Mouse (Mus musculus) lung, postnatal 25 days (tissue): ENCODE results near the gene Zfp628.
"Not testable (repeated sequence)": the region's sequence is repeated elsewhere in the genome, so short reads cannot be mapped to it uniquely, and the experiment has no call there.

Source experiments
- DNase-seq: peaks from one replicate; pipeline ENCODE4 v3.0.0; 2022; ENCODE audit warnings: low spot score

Zfp628 gene

DNA sequence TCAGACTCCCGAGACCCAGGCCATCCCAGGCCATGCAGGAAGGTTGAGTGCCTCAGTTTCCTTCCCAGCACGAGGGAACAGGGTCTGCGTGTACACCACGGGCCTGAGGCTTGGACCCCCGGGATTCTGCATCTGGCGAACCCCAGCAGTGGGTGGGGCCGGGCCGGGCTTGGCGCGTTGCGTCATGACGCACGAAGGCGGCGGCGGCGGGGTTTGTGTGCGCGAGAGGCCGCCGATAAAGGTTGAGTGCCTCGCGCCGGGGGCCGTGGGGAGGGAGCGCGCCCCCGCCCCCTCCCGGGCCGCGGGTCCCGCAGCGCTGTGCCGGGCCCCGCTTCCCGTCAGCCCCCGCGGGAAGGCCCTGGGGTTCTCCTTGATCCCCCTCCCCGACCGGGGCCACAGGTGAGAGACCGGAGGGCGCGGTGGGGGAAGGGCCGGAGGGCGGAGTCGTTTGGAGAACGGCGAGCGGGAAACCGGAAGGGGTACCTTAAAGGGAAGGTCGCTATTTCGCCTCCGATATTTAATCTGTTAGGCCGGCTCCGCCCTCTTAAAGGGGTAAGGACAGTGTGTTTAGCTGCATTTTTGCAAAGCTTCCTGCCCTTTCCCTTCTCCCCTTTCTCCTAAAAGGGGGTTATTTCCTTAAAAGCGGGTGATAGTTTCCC is at the start of gene Zfp628:
Gene Zfp628 (plus strand): TSS at position 211 of the 659 bp plus-strand sequence.
- DNase-seq: peak; percentile 94

DNA sequence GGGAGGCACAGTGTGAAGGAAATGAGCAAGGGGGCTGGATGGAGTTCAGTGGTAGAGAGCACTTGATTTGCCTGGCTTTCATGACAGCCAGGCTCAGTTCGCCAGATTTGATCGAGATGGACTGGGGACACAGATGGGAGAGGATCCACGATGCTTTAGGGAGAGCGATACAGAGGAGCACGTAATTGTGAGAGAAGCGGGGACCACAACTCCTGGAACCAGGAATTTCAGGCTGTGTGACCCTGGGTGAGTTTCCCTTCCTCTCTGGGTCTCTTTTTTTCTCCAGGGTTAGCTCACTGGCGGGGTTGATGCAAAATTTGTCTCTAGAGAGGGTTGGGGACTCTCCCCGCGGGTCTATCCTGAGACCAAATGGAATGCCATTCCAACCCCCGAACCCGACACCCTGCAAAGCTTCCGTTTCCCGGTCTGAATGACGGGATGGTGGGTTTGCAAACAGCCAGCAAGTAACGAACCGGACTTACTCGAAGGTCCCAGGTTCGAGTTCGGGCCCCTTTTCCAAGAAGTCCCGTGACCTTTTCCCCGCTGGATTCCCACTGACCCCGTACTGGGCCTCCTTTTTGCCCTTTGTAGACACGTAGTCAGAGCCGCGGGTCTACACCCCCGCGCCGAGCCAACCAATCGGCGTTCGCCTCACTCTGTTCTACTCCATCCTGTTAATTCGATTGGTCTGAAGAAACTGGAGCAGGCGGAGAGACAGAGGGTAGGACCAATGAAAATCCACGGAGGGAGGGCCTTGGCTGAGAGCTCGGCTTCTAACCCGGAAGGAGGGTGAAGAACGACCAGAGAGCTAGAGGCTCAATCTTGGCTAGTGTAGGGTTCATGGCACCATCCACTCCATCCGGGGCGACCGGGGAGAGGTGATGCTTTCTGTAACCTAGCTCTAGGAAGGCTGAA is 49.2 kb upstream of the Zfp628 start:
- DNase-seq: peak; percentile 99

DNA sequence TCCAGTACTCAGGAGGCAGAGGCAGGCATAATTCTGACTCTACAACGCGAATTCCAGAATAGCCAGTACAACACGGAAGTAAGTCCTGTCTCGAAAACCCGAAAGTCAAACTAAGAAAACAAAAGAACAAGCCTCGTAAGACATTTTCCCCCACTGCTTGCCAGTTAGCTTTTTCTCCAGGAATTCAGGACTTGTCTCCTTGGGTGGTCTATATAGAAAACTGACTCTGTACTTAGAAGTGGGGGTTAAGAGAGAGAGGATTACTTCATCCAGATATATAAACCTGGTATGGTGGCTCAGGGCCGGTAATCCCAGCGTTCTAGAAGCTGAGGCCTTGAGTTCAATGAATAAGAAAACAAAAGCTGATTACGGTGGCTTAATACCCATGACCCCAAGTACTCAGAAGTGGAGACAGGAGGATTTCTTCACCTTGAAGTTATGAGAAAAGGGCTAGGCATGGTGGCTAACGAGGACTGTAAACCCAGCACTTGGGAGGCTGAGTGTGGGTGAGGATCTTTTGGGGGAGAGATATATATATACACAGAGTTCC is 48.3 kb upstream of the Zfp628 start:
- no peak for DNase-seq

DNA sequence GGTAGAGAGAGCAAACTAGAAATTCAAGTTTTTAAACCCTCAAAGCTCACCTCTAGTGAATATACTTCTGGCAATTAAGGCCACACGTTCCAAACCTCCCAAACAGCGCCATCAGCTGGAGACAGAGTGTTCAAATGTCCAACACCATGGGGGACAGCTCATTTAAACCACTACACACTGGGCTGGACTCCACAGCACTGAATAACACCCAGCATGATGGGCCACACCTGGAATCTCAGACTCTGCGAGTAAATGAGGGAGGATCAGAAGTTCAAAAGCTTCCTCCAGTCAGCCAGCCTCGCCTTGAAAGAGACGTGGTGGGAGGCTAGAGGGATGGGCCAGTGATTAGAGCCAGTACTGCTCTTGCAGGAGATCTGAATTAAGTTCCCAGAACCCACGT is 44.9 kb upstream of the Zfp628 start, which contains the start of gene Isoc2b:
Gene Isoc2b (minus strand): TSS at position 126 of the 400 bp plus-strand sequence.
- DNase-seq: no peak

DNA sequence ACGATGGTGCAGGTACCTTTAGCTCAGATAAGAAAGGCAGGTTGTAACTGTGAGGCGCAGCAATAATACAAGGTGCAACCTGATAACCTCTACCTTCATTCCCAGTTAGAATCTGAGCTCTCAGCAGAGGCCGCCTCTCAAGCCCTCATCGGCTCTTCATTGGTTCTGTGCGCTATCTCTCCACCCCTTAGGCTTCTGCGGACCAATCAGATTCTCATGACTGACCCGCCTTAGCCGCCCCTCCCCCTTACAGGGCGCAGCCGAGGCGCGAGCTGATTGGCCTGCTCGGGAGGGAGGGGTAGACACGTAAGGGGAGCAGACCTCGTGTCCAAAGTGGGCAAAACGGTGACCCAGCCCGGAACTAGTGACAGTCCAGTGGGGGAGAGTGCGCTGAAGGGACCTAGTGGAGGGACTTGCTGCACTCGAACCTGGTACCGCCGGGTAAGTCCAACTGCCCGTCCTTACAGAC is 38.2 kb upstream of the Zfp628 start, which contains the start of gene Isoc2a:
Gene Isoc2a (plus strand): TSS at position 401 of the 469 bp plus-strand sequence.
- peak; percentile 95 for DNase-seq

DNA sequence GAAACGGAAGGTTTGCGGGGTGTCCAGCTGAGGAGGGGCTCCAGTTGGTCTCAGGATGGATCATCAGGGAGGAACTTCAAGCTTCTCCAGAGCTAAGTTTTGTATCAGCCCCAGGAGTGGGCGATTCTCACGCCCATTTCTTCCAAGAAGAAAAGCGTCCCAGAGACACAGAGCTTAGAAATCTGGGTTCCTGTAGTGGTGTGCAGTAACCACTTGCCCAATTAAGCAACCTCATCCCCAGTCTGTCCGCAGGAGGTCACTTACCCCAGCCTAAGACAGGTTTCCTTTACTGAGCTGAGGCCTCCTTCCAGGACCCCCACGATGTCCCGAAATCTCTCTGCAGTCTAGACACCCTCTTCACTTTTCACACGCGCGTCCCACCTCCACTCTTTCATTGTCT is 37.8 kb upstream of the Zfp628 start:
- DNase-seq: no peak

DNA sequence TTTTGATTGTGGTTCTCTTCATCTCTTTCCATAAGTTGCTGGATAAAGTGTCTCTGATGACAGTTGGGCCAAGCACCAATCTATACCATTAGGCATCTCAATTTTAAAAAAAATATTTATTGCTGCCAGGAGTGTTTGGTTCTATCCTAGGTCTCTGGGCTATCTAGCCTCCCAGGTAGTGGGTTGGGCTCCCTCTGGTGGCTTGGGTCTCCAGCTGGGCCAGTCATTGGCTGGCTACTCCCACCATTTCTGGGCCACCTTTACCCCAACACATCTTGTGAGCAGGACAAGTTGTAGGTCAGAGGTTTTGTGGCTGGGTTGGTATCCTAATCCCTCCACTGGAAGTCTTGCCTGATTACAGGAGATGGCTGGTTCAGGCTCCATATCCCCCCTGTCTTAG is 36.8 kb upstream of the Zfp628 start:
- DNase-seq: no peak

DNA sequence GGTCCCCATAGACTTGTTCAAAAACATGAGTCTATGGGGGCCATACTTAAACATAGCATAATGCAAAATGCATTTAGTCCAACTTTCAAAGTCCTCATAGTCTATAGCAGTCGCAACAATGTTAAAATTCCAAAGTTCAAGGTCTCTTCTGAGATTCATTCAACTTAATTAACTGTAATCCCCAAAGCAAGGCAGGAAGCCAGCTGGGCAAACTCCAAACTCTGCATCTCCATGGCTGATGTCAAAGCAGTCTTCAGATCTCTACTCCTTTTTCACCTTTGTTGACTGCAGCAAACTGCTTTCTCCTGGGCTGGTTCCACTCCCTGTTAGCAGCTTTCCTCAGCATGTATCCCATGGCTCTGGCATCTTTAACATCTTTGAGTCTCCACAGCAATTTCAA is 36.0 kb upstream of the Zfp628 start:
- DNase-seq: not testable (repeated sequence)

DNA sequence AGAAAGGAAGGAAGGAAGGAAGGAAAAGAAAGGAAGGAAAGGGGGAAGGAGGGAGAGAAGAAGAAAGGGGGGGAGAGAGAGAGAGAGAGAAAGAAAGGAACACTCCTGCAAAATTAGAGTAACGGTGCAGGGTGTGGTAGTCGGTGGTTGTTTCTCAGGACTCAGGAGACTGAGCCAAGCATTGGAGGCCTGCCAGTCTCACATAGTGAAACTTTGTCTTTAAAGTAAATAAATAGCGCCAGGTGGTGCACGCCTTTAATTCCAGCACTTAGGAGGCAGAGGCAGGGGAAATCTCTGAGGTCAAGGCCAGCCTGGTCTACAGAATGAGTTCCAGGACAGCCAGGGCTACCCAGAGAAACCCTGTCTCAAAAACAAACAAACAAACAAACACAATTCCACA is 28.3 kb upstream of the Zfp628 start:
- DNase-seq: no peak

DNA sequence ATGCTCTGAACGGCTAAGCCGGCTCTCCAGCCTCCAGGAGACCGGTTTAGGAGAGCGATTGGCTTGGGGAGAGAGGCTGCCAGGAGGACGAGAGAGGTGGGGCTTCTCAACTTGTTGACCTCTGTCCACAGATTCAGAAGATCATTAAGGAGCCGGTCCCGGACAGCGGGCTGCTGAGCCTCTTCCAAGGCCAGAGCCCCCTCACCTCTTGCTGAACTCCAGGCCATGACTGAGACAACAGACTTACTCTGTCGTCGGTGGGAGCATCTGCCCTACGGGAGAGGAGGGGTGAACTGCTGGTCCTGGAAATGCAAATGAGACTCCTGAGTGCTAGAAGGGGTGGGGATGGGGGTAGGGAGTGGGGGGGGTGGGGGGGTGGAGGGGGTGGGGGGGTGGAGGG is 19.8 kb upstream of the Zfp628 start:
- no peak for DNase-seq

DNA sequence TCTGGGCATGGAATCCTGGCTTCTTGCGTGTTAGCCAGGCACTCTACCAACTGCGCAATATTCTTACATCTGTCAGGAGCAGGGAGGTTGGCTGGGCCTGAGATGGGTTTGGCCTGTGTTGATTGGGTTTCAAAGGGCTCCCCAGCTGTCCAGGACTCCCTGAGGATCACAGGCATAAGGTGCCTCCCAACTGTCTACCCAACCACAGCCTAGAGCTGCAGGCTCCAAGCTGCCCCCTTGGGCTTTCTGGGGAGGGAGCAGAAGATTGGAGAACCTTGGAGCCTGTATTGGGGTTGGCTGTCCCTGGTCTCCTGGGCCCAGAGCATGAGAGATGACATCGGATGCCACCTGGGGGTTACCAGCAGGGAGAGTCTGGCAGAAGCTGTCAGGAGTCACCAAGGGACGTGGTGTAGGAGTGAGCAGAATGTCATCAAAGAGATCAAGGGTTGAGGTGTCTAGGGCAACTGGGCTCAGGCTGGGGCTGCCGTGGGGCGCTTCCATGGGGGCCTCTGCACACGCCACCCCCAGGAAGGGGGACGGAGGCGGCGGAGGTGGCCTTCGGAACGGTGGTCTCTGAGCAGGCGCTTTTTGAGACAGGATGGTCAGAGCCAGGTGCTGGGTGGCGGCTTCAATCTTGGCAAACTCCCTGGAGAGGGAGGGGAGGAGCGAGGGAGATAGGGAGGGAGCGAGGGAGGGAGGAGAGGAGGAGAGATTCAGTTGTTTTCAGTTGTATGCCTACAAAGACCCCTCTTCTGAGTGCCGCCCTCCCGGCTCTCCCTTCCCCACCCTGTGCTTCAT is 16.0 kb upstream of the Zfp628 start:
- no peak for DNase-seq

DNA sequence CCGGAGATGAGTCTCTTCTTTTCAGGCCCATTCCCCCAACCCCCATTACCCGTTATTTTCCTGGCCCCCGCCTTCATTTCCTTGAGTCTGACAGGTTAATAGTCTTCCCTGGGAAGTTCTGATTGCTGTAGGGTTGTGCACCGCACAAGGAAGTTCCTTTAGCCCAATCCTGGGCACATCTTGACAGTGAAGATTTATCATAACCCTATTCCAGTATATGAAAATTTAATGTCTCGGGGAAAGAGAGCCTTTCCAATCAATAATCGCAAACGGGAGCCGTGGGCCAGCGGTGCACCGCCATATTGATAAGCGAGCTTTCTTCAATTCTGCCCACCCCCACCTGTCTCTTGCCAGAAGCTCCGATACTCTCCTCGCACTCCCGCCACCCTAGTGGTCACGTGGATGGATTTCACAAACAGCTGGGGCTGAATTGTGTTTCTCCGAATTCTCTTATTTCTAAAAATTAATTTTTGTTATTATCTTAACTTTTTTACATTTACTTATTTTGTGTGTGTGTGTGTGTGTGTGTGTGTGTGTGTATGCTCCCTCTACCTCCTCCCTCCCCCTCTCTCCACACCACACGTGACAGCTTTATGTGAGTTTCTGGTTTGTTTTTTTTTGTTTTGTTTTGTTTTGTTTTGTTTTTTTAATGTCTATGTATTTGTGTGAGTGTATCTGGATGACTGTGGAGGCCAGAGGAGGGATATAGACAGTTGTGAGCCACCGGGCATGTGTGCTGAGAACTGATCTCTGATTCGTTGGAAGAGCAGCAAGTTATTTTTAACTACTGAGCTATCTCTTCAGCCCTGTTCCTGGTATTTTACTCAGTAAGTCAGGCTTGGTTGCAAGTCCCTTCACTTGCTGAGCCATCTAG is 15.1 kb upstream of the Zfp628 start:
- no peak for DNase-seq

DNA sequence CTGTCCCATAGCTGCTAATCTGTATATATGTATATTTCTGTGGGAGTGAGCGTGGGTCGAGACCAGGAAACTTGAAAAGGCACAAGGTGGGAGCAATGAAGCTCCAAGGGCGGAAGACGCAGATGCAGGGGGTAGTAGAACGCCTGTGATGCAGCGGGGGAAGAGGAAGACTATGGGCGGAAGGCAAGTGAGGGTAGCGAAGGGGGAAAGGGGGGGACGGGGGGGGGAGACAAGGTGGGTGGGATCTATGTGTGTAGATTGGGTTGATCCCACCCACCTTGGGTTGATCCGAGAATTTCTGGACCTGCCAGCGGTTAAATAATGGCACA is 14.5 kb upstream of the Zfp628 start:
- no peak for DNase-seq

DNA sequence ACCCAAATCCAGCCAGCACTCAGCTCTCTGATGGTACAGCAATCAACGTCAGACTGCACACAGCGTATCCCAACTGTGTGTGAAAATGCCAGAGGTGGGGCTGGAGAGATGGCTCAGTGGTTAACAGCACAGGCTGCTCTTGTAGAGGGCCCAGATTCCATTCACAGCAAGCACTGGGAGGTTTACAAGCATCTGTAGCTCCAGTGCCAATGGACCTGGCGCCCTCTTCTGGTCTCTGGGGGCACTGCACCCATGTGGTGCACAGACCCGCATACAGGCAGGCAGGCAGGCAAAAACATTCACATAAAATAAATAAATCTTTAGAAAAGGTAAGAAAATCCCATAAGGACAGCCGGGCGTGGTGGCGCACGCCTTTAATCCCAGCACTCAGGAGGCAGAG is 13.8 kb upstream of the Zfp628 start:
- no peak for DNase-seq

DNA sequence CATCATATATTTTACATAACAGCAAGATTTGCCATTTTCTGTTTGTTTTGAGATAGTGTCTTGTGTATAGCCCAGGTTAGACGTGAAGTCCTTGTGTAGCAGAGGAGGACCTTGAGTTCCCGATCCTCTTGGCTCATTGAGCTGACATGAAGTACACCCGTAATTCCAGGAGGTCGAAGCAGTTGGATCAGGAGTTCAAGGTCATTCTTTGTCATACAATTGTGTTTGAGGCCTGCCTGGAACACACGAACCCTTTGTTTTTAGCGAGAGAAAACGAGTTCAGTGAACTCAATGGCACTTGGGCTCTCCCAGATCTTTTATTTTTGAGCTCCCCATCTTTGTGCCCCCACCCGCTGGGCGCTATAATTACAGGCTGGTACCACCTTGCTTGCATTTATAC is 12.6 kb upstream of the Zfp628 start:
- no peak for DNase-seq

DNA sequence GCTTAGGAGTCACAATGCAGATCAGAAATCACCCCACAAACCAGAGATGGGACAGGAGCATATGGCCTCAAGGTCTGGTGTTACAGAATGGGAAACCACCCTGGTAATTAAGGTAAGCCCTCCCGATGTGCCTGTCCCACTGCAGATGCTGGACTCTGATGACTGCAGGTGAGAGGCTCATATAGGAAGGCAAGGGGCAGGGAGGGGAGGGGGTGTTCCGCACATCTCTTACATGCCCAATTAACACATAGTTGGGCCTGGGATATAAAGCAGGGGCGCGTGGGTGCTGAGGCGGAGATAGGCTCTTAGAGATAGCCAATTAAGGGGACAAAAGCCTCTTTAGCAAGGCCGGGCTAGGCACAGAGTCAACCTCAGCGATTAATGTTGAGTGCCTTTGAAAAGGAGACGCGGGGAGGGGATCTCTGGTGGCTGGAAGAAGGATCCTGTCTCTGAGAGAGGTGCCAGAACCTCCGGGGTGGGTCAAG is 8.5 kb upstream of the Zfp628 start, which contains the start of gene Gm36210:
Gene Gm36210 (minus strand): TSS at position 51 of the 485 bp plus-strand sequence.
- DNase-seq: no peak

DNA sequence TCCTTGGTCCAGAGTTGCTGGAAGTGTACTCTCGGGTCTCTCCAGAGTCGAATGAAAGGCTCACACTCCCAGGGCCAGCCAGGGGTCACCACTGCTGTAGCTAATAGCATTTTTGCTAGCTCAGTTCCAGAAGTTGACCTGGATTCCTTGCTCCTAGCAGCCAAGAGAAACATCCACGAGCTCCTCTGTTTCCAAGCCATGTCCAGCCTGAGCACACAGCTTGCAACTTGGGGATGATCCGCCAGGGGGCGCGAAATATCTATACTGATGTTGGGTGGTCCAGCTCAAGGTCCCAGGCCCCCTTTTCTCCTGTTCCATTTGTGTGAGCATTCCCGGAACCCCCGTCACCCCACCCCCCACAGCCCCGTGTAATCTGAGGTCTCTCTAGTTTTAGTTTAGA is 3.5 kb upstream of the Zfp628 start:
- peak; percentile 43 for DNase-seq

DNA sequence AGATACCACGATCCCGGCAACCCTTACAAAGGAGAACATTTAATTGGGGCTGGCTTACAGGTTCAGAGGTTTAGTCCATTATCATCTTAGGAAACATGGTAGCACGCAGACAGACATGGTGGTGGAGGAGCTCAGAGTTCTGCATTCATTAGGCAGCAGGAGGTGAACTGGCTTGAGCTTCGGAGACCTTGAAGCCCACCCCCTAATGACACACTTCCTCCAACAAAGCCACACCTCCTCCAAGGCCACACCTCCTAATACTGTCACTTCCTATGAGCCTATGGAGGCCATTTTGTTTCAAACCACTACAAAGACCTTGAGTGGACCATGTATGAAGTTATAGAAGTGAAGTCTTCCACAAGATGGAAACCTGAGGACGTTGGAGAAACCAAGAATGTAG is 2.8 kb upstream of the Zfp628 start:
- no peak for DNase-seq

DNA sequence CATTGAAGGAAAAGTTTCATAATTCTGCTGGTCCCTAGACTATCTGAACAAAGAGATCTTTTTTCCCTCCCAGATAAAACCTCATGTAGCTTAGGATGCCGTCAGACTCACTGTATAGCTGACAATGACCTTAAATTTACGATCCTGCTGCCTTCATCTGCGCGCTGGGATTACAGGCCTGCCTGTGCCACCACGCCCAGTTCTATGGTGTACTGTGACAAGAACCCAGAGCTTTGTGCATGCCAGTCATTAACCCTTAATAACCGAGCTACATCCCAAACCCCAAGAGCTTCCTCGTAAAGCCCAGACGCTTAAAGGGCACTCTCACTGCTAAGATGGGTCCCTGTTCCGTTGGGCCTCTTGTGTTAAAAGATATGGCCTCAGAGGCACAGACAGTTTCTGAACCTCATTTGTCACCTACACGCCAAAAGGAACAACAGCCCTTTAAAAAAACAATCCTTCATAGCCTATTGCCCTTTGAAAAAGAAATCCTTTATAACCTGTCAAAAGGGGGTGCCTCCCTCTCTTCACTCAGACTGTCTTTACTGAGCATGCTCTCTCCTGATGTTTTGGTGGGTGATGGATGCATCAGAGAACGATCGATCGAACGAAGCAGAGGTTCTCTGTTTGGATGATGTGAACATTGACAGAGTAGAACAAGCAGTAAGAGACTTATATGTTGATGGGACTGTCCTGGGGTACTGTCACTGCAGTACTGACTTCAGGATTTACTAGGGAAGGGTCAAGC is 826 bp downstream of the Zfp628 start:
- no peak for DNase-seq

DNA sequence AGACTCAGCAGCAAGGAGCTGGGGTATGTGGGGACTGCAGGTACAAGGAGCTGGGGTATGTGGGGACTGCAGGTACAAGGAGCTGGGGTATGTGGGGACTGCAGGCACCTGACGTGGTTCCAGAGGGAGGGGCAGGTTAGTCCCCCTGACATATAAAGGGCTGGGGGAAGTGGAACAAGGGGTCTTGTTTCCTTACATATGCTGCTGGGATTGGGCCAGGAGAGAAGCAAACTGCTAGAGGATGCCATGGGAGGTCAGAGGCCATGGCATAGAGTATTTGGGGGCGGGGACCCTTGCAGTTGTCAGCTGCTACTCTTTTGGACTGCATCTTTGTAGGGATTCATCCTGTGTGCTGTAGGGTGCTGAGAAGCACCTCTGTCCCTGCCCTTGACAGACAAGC is 2.5 kb downstream of the Zfp628 start:
- DNase-seq: no peak
